Mouse (Mus musculus) lung, postnatal 0 days (tissue): ENCODE results near the gene Camk1d.

Source experiments
- CTCF ChIP-seq: IDR thresholded peaks from 2 replicates; pipeline ENCODE4 v1.5.1; 2016; ENCODE audit warnings: antibody characterized with exemption, mild to moderate bottlenecking
- EP300 ChIP-seq: IDR thresholded peaks from 2 replicates; pipeline ENCODE4 v1.6.1; 2016; ENCODE audit warnings: antibody characterized with exemption, mild to moderate bottlenecking, control low read depth

DNA sequence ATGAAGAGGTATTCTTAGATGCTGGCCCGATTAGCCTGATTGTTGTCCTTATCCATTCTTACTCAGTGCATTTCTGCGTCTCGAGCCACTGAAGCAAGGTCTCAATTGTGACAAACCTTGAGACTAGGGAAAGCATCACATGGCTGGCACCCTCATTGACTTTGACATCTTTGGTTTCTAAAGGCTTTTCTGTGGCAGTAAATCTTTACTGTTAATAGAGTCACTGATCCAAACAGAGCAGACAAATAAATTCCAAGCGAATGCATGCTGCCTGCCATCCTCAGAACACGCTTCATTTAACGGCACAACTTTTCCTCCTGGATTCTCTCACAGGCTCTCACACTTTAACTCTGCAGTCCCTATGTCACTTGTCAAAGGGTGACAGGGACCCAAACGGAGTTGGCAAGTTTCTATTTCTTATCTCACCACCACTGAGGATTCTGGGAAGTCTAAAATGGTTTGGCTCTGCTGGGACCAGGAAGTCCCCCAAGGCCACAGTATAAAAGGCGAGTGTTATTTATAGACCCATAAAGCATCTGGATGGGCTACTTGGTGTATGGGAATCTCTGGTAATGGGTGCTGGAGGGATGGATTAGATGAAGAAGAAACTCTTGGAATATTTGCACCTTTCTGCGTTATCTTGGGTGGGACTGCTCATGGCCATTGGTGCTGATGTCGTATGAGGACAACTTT lies 141.9 kb downstream of the Camk1d start:
- no peak for TF ChIP-seq CTCF
- no peak for TF ChIP-seq EP300
